Mouse (Mus musculus): ENCODE data around the gene Cel. TPM values are rescaled to one million over a fixed set of nuclear protein-coding genes. Genes with fewer than 3 reads are reported as not detected.

Cel gene
- total RNA-seq, 4 experiments from 2014 or later: not detected

- peak in 1 of 2 experiments; percentile 58 for DNase-seq (ENCODE audit: low spot score in 2 of 2)
Measured at GRCm38 (mm10) chr2:28537995-28538816, 25.0 kb downstream of the Cel start.

DNA sequence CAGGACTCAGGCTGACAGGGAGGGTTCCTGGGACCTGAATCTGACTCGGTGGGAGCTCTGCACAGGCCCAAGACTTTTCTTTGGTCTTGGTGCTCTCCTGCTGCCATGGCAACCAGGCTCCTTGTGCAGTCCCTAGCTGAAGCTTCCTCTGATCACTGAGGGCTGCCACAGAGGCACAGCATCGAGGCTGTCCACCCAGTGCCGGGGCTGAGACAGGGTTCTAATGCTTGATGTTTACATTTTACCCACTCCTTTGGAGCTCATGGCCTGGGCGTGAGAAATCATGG, 25.6 kb downstream of the Cel start:
- DNase-seq (ENCODE audit: low spot score in 2 of 2): no peak

DNA sequence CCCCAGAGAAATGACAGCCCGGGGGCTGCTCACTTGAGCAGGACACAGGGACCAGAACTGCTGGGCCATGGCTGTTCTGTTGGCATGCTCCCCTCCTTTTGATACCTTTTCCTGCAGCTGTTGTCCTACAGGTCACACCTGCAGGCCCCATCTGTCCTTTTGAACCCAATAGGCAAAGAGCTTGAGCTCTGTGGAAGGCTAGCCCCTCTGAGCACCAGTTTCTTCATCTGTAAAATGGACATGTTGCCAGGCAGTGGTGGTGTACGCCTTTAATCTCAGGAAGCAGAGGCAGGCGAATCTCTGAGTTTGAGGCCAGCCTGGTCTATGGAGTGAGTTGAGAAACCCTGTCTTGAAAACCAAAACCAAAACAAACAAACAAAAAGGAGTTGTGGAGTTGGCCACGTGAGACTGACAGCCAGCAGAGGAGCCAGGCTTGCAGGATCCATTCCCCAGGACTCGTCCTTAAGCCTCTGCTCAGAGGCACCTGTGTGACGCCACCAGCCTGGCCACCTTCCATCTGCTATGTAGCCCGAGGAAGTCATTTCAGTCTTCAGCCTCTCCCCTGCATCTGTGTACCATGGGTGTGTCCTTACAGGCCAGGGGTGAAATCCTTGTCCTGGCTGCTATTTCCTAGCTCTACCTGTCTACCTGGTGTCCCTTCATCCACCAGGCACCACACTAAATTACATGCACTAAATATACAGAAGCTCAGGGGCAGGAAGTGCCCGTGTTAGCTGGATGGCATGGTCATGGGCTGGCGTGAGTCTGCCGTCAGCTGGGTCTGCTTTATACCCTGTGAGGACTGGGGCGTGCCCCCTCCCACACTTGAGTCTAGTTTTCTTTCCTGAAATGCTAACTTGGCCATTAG, 26.2 kb downstream of the Cel start:
- DNase-seq (ENCODE audit: low spot score in 2 of 2): no peak

GRCm38 (mm10) chr2:28536166-28536565, 27.0 kb downstream of the Cel start:
- DNase-seq (ENCODE audit: low spot score in 2 of 2): no peak

- DNase-seq (ENCODE audit: low spot score in 2 of 2): peak in 1 of 2 experiments; percentile 79
Measured at GRCm38 (mm10) chr2:28535650-28536049, 27.6 kb downstream of the Cel start.

- DNase-seq (ENCODE audit: low spot score in 2 of 2): no peak
Measured at GRCm38 (mm10) chr2:28535263-28535540, 28.0 kb downstream of the Cel start.

DNA sequence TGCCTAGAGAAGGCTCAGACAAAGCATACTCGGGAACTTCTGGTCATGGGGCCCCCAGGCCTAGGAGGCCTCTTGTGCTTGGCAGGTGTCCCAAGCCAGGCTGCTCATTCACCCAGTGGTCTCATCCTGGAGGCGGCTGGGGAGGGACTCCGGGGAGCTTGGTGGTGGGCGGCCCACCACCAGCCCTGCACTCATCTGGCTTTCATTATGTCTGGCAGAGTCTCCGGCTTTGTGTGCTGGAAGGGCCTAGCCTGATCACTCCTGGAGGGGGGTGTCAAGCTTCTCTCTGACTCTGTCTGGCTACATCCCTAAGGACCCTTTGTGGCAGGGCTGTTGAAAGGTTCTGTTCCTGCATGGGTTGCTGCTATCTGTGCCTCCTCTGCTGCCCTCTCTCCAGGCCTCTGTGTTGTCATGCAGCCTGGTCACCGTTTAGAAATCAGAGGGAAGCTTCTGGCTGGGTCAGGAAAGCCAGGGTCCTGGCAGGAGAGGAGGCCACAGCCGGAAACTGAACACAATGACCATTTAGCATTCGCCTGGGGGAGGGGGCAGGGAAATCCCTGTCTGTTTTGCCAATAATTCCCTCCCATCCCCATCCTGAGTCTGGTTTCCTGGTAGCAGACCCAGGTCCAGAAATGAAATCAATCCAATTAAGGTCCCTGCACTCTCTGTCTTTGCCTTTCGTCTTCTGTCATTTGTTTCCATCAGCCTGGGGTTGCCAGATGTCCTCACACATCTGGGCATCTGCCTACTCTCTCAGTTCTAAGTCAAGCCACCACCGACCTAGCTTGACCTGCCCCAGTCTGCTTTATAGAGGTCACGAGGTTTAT, 28.6 kb downstream of the Cel start:
- no peak for DNase-seq (ENCODE audit: low spot score in 2 of 2)

GRCm38 (mm10) chr2:28533901-28534435, 29.2 kb downstream of the Cel start:
- no peak for DNase-seq (ENCODE audit: low spot score in 2 of 2)

- peak in 1 of 2 experiments; percentile 90 for DNase-seq (ENCODE audit: low spot score in 2 of 2)
Measured at GRCm38 (mm10) chr2:28532938-28533771, 30.0 kb downstream of the Cel start.

- DNase-seq (ENCODE audit: low spot score in 2 of 2): no peak
Measured at GRCm38 (mm10) chr2:28530311-28530710, 32.9 kb downstream of the Cel start.

DNA sequence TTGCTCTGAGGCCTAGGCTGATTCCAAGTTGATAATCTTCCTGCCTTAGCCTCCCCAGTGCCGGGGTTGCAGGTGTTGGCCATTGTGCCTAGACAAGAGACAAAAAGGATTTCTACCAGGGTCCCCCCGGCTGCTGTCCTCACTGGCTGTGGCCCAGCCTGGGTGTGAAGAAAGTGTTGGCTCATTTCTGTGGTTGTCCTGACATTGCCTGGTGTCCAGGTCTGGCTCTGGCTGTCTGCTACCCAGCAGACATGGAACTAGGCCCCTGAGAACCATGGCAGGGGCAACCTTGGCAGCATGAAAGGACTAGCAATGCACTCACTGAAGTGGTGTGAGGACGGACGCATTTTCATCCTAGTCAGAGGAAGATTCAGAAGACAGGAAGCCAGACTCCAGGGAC, 33.3 kb downstream of the Cel start:
- no peak for DNase-seq (ENCODE audit: low spot score in 2 of 2)

DNA sequence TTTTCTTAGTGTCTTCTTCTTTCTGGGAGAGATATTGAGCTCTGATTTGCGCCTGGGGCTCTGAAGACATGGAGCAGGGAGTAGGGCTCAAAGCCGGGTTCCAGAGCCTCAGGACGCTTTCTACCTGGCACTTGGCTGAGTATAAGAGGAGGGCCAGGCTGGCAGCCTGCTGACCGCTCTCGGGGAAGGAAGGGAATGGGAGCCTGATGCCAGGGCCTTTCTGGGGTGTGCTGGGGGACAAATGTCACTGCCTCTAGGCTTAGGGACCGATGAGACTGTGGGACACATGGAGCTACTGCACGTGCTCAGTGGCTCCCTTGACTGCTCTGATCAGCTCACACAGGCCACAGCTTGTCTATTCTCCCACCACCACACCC, 34.9 kb downstream of the Cel start:
- no peak for DNase-seq (ENCODE audit: low spot score in 2 of 2)

DNA sequence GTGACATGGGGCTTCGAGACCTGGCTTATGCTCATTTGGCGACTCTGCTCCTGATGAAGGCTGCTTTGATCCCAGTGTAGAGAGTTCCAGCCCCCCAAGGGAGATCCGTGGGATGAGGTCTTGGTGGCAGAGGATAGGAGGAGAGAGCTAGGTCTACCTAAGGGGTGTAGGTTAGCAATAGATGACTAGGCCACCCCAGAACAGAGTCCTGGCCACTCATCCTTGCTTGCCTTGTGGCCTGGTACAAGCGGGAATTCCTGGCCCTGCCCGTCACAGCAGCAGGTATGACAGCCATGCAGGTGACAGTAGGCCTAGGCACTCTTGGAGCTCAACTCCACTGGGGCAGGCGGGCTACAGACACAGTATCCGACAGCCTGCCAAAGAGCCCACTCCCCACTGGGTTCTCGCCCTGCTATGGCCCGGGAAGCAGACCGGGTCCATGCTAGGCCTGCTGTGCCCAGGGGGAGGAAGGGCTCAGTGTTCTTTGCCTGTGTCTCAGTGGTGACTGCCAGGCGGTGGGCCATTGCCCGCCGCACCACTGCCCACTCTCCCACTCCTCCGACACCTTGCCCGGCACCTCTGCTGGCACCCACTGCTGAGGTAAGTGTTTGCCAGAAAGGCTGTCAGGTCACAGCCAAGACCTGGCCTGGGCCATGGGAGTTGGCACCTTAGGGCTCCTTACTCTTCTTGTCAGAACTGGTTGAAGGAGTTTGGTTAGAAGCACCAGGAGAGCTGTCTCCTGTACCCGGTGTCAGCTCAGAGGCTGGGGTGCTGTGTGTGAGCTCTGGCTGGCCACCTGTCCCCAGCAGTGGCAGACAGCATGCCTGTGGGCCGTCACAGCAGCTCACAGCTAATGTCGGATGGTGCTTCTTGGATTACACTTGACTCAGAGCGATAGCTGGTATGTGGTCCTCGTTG, 35.5 kb downstream of the Cel start:
- DNase-seq (ENCODE audit: low spot score in 2 of 2): no peak

DNA sequence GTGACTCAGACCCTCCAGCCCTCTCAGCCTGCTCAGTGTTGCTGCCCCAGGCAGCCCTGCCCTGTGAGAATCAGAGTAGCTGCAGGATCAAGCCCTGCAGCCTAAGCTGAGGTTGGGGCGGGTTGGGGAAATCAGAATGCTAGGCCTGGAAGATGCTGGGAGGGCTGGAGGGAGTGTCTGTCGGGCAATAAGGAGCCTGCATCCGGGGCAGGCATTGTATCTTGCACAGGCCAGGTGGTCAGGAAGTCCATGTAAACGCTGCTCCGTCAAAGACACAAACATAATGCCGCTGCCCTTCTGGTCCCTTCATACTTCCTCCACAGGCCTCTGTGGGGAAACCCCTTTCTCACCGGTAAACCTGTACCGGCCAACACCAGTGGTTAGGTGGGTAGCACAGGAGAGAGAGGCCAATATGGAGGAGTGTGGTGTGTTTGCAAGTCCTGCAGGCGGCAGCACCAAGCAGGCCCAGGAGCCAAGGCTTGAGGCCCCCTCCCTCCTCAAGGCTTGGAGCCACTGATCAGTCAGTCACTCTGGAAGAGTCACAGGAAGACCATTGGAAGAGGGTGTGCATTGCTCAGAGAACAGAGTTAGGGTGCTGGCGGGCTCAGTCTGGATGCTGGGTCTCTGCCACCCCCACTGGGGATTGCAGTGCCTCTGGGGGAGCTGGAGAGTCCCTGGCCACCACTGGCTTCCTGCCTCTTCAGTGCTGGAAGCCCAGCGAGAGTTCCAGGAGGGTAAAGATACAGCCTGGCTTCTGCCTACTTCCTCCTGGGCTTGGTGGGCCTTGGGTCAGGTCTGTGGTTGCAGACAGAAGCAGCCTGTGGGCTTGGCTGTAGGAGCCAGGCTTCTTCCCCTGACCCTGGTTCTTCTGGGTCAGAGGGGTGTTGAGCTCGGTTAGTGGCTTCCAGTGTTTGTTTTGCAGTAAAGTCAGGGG, 37.0 kb downstream of the Cel start:
- DNase-seq (ENCODE audit: low spot score in 2 of 2): peak in 1 of 2 experiments; percentile 4

DNA sequence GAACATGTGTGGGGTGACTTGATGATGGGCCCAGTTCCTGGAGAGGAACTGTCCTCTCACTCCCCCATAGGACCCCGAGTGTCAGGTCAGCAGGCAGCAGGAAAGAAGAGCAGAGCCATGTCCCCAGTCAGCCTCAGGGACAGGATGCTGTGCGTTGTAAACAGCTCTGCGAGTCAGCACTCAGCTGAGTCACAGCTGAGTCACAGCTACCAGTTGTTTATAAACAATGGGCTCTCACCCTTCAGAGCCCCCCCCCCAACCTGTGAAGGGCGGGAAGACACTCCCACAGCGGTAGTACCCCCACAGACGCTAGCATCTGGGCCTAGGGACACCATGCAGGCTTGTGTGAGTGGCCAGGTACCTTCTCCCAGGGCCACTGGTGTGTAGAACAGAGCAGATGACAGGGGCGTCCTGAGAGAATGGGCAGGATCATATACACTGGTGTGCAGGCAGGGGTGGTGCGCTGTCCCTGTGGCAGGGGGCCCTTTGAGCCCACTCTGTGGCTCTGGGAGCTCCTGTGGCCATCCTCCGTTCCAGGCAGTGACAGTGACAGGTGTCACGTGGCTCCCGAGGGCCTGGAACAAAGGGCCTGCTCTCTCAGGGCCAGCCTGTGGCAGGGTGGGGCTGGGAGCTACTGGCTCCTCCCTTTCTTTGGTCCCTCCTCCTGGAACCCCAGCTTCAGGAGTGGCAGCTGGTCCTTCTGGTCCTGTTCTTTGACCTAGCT, 37.8 kb downstream of the Cel start:
- DNase-seq (ENCODE audit: low spot score in 2 of 2): peak in 1 of 2 experiments; percentile 78

DNA sequence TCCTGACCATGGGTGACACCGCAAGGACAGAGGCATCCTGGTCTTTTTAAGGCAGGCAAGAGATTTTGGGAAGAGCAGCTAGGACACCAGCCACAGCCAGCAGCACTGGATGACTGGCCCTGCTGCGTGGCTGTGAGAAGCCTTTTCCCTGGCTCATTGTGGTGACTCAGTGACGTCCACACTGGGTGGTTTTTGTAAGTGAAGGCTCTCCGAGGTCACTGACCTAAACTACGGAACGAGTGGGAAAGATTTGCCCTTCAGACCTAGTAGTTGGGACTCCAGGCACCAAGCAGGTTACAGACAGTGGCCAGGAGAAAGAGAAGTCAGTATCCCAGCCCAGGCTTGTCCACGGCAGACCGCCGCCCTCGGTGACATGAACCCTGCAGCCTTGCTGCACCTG, 38.8 kb downstream of the Cel start:
- DNase-seq (ENCODE audit: low spot score in 2 of 2): peak in 1 of 2 experiments; percentile 21

GRCm38 (mm10) chr2:28523643-28524117, 39.5 kb downstream of the Cel start:
- peak in 1 of 2 experiments; percentile 94 for DNase-seq (ENCODE audit: low spot score in 2 of 2)

DNA sequence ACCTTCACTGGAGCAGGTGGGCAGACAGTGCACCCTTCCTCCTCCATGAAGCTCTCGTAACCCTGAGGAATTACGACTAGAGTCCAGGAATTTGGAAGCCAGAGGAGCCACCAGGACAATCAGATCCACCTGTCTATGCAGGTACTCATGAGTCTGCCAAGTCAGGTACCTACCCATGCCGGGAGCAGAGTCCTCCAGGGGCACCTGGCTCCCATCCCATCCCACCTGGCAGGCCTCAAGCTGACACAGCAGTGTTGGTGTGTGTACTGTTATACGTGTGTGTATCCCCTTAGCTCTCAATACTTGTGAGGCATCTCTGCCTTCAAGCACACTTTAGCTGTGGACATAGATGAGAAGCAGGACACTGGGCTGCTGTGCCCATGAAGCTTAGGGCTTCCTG, 41.0 kb downstream of the Cel start:
- DNase-seq (ENCODE audit: low spot score in 2 of 2): peak in 1 of 2 experiments; percentile 27
